Mouse (Mus musculus) cortical plate, adult 2 months (tissue): ENCODE results near the gene Tom1.

ENCODE experiments used
- CTCF ChIP-seq: fragments of 200-500 bp; IDR thresholded peaks from 2 replicates; pipeline ENCODE4 v1.5.1; 2011; ENCODE audit warnings: mild to moderate bottlenecking, control low read depth, low read length; ENCODE audit not compliant: insufficient read depth; ENCODE audit errors: extremely low read depth
- POLR2A ChIP-seq: fragments of 200-500 bp; IDR thresholded peaks from 2 replicates; pipeline ENCODE4 v1.6.1; 2011; ENCODE audit warnings: mild to moderate bottlenecking, low read length, control low read depth; ENCODE audit not compliant: insufficient read depth; ENCODE audit errors: extremely low read depth

- TF ChIP-seq CTCF = no peak
- TF ChIP-seq POLR2A = no peak
Observed at GRCm38 (mm10) chr8:75060022-75060421, 26.5 kb downstream of the Tom1 start.
